Mouse (Mus musculus) midbrain, postnatal 0 days (tissue): ENCODE data around the gene Ackr3. TPM values are rescaled to one million over a fixed set of nuclear protein-coding genes. Genes with fewer than 3 reads are reported as not detected.
A peak's percentile ranks its signal among the peaks of the same experiment; 100 is the strongest.

Experiments used
- ATAC-seq: fragments of 200-750 bp; cut with Nextera tagmentation; 2 replicates; pipeline ENCODE4 v1.8.0; 2017; ENCODE audit warnings: moderate number of reproducible peaks, mild to moderate bottlenecking, moderate TSS enrichment, moderate library complexity; ENCODE audit not compliant: low FRiP score
- DNase-seq: peaks from one replicate; pipeline ENCODE4 v3.0.0-alpha.2; 2015; ENCODE audit warnings: low spot score
- H3K27ac ChIP-seq: fragments of 300-500 bp; sonication (generic); 2 replicates; pipeline ENCODE4 v1.5.1; 2014; ENCODE audit warnings: low read depth, mild to moderate bottlenecking, low read length, mixed read lengths
- H3K27me3 ChIP-seq: fragments of 300-500 bp; sonication (generic); 2 replicates; pipeline ENCODE4 v1.6.1; 2014; ENCODE audit warnings: low read length, control low read depth, mixed read lengths; ENCODE audit not compliant: insufficient read depth
- H3K36me3 ChIP-seq: fragments of 300-500 bp; sonication (generic); 2 replicates; pipeline ENCODE4 v1.6.1; 2014; ENCODE audit warnings: low read length, control low read depth, mixed read lengths; ENCODE audit not compliant: insufficient read depth
- H3K4me1 ChIP-seq: fragments of 300-500 bp; sonication (generic); 2 replicates; pipeline ENCODE4 v1.6.1; 2014; ENCODE audit warnings: mild to moderate bottlenecking, control low read depth, antibody characterized with exemption, low read length, mixed read lengths; ENCODE audit not compliant: insufficient read depth
- H3K4me2 ChIP-seq: fragments of 300-500 bp; sonication (generic); 2 replicates; pipeline ENCODE4 v1.6.1; 2014; ENCODE audit warnings: low read depth, mild to moderate bottlenecking, low read length, mixed read lengths; ENCODE audit not compliant: poor library complexity, severe bottlenecking
- H3K4me3 ChIP-seq: fragments of 300-500 bp; sonication (generic); 2 replicates; pipeline ENCODE4 v1.5.1; 2014; ENCODE audit warnings: low read depth, mild to moderate bottlenecking, low read length, moderate library complexity
- H3K9ac ChIP-seq: fragments of 300-500 bp; sonication (generic); replicated peaks from 2 replicates; pipeline ENCODE4 v1.6.1; 2014; ENCODE audit warnings: mild to moderate bottlenecking, low read length, moderate library complexity, mixed read lengths; ENCODE audit not compliant: poor library complexity, severe bottlenecking
- H3K9me3 ChIP-seq: fragments of 300-500 bp; sonication (generic); 2 replicates; pipeline ENCODE4 v1.6.1; 2016; ENCODE audit warnings: low read length, control low read depth
- CTCF ChIP-seq: IDR thresholded peaks from 2 replicates; pipeline ENCODE4 v1.5.1; 2016; ENCODE audit warnings: antibody characterized with exemption, mild to moderate bottlenecking
- WGBS: fragments of 180-500 bp; shearing (Covaris S2); extraction: QIAGEN DNeasy Blood & Tissue Kit; methylation state at CpG from one replicate; pipeline ENCODE4 v1.1.7; 2014; 5-methylcytosine and 5-hydroxymethylcytosine counted together
- polyA plus RNA-seq: library from polyadenylated mRNA; unstranded; fragments of >200 nt; fragmentation: Nextera tagmentation; extraction: Ambion mirVana; gene quantifications from 2 replicates; pipeline ENCODE4 v1.2.1, GENCODE M21; 2015
- total RNA-seq: library from RNA; depleted of rRNA; stranded (reverse); fragments of >200 nt; gene quantifications from 2 replicates; pipeline ENCODE4 v1.2.3, GENCODE M21; 2014

The Ackr3 gene
- total and polyA plus RNA-seq, 2 experiments from 2014 or later, result 4.5 to 7.9 TPM

DNA sequence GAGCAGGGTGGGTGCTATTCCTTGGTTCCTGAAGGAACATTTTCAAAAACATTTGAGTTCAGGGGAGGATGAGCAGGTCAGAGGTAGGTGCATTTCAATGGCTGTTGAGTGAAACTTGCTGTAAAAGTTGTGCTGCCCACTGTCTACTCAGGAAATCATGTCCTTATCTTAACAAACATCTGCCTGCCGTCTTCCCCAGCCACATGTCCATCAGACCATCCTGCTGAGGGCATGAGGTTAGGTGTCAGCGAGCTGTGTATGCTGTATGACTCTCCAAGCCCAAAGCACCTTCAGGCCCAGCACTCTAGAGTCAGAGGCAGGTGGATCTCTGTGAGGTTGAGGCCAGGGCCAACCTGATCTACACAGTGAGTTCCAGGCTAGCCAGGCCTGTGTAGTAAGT lies 12.1 kb downstream of the Ackr3 start:
- 82% methylated on average over 2 of the region's 2 CpGs for WGBS
- Histone ChIP-seq H3K4me3 (no peak overlapping the region), H3K9me3 (no peaks in the 10 kb centered on the region), H3K27me3 (no peaks in the 10 kb centered on the region), H3K27ac (no peak overlapping the region), H3K36me3 (0 out of 2 replicates have a peak, but pooled peaks cover 9% of the 10 kb centered on the region), H3K9ac (no peak overlapping the region), H3K4me2 (no peak overlapping the region), H3K4me1 (peaks cover 5% of the 10 kb centered on the region; the same call in 1 of the 2 replicates)
- no peak for ATAC-seq
- TF ChIP-seq CTCF, result no peak
- no peak for DNase-seq

DNA sequence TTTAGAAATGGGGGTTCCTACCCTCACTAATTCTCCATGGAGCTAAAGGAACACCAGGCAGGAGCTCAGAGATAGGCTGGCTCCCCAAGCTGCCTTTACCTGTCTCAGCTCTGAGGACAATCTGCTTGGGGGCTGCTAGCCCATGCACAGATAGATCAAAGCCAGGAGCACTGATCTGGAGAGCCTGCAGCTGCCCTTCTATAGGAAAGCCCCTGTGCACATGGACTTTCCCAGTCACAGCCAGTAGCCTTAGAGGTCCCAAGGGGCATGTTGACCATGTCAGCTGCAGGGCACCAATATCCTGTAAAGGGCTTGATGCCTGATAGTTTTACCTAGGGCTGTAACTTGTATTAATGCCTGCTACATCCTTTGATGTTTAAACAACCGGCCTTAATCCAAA lies 12.6 kb downstream of the Ackr3 start:
- H3K4me3 ChIP-seq, result no peak overlapping the region

DNA sequence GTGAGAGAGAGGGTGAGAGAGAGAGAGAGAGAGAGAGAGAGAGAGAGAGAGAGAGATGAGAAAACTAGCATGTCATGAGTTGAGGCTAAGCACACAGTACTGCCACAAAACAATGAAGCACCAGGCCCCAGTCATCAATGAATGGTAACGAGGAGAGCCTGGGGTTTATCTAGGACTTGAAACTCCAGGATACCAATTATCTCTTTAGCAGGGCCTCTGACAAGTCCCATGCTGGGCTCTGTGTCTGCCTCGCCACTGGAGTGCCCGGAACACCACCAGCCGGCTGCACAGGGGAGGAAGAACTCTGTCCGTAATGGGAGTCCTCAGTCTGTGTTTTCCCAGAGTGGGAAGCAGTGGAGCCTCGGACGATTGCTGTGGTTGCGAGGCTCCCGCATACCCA lies 16.5 kb downstream of the Ackr3 start:
- H3K9me3 ChIP-seq, result no peaks in the 10 kb centered on the region
- ATAC-seq (no peak), DNase-seq (no peak)
- H3K27me3 ChIP-seq, result no peaks in the 10 kb centered on the region
- H3K36me3 ChIP-seq, result no peaks in the 10 kb centered on the region
- no peak overlapping the region for H3K4me2 ChIP-seq
- WGBS, result 26% methylated on average over 9 of the region's 9 CpGs
- TF ChIP-seq CTCF, result no peak
- H3K27ac ChIP-seq, result no peak overlapping the region
- no peak overlapping the region for H3K4me3 ChIP-seq
- H3K4me1 ChIP-seq, result peaks cover 8% of the 10 kb centered on the region; the same call in 1 of the 2 replicates
- H3K9ac ChIP-seq, result no peak overlapping the region

More for the DNA sequence above, 12.6 kb downstream of the Ackr3 start:
- Histone ChIP-seq H3K9ac (no peak overlapping the region), H3K4me2 (no peak overlapping the region), H3K9me3 (no peaks in the 10 kb centered on the region), H3K36me3 (0 out of 2 replicates have a peak, but pooled peaks cover 9% of the 10 kb centered on the region), H3K27me3 (no peaks in the 10 kb centered on the region), H3K27ac (no peak overlapping the region), H3K4me1 (peaks cover 5% of the 10 kb centered on the region; the same call in 1 of the 2 replicates)
- no peak for ATAC-seq
- no peak for TF ChIP-seq CTCF
- DNase-seq, result no peak
- whole genome bisulfite sequencing, result 61% methylated on average over 1 of the region's 1 CpGs

DNA sequence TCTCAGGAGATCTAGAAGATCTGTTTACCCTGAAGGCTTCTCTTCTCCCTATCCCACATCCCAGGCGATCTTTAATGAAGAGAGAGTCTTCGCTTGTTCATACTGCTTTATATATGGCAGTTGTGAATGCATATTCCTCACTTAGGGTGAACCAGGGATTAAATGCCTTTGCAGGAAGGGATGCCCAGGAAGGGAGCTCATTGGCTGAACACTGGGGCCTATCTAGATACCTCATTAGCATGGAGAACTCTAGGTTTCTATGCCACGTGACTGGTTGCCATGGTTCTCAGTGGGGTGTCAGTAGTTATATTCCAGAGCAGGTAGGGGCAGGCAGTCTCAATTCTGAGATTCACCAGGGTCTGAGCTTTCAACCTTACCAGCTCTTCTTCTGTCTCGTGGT lies 17.1 kb downstream of the Ackr3 start:
- 0 out of 2 replicates have a peak, but pooled peaks have one; percentile 7 for TF ChIP-seq CTCF
- no peak overlapping the region for H3K4me3 ChIP-seq
- no peak for DNase-seq
- H3K27ac ChIP-seq, result 0 out of 2 replicates have a peak overlapping the region, but pooled peaks have one; percentile 8
- whole genome bisulfite sequencing, result 66% methylated on average over 4 of the region's 4 CpGs
- peaks cover 8% of the 10 kb centered on the region; the same call in 1 of the 2 replicates for H3K4me1 ChIP-seq
- no peaks in the 10 kb centered on the region for H3K27me3 ChIP-seq
- ATAC-seq, result 0 out of 2 replicates have a peak, but pooled peaks have one; percentile 18
- no peak overlapping the region for H3K4me2 ChIP-seq
- H3K9me3 ChIP-seq, result no peaks in the 10 kb centered on the region
- no peaks in the 10 kb centered on the region for H3K36me3 ChIP-seq
- no peak overlapping the region for H3K9ac ChIP-seq

DNA sequence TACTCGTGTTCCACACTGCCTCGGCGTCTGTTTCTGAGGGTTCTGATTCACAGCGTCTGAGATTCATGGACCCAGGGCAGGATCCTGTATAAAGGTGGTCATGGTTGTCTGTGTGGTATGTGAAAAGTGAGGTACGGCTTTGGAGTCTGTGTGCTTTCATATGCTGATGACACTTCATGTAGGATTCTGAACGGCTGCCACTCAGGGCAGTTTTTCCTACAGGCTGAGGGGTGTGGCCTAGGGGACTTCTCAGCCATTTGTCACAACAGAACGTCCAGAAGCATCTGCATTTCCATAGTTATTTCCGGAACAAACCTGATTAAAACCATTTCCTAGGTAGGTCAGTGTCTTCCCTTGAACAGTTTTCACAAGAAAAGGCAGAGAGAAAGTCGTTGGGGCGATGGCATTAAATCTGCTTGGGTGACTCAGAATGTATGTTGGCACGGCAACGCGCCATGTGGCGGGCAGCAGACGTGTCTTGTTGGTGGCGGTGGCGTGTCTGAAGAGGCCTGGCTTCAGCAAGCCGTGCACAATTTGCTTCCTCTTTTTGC lies 18.1 kb downstream of the Ackr3 start:
- Histone ChIP-seq H3K9ac (no peak overlapping the region), H3K36me3 (no peaks in the 10 kb centered on the region), H3K4me2 (0 out of 2 replicates have a peak overlapping the region, but pooled peaks have one; percentile 16), H3K27ac (peak overlapping the region; percentile 45), H3K4me1 (peaks cover 8% of the 10 kb centered on the region; the same call in 1 of the 2 replicates), H3K27me3 (no peaks in the 10 kb centered on the region), H3K4me3 (no peak overlapping the region), H3K9me3 (no peaks in the 10 kb centered on the region)
- 14% methylated on average over 18 of the region's 18 CpGs for WGBS
- no peak for TF ChIP-seq CTCF
- DNase-seq (peak; percentile 83), ATAC-seq (peak; percentile 61; the same call in 1 of the 2 replicates)

DNA sequence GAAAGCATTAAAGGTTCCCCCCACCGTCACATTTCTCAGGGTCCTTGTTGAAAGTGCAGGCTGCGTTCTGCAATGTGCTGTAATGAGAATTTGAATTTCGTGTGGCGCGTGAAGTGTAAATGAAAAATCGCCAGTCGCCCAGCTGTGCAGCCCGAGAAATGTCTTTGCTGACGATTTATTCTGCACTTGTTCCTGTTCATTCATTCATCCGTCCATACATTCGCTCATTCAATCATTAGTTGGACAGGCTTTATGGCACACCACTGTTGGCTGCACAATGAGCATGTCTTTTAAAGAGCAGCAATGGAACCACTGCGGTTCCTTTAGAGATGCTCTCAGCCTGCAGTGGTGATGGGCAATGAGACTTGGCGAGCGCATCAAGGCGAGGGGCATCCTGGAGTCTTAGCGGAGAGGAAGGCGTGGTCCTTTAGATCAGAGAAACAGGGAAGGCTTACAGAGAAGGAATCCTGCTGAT lies 18.7 kb downstream of the Ackr3 start:
- Histone ChIP-seq H3K9ac (0 out of 2 replicates have a peak overlapping the region, but pooled peaks have one; percentile 26), H3K36me3 (no peaks in the 10 kb centered on the region), H3K27ac (peak overlapping the region; percentile 45; the same call in 1 of the 2 replicates), H3K27me3 (no peaks in the 10 kb centered on the region), H3K4me3 (no peak overlapping the region), H3K9me3 (no peaks in the 10 kb centered on the region), H3K4me1 (peaks cover 8% of the 10 kb centered on the region; the same call in 1 of the 2 replicates), H3K4me2 (0 out of 2 replicates have a peak overlapping the region, but pooled peaks have one; percentile 16)
- TF ChIP-seq CTCF, result no peak
- ATAC-seq (no peak), DNase-seq (peak; percentile 48)
- WGBS, result 18% methylated on average over 17 of the region's 17 CpGs
